Mouse (Mus musculus): ENCODE results near the gene Scand1. TPM values are rescaled to one million over a fixed set of nuclear protein-coding genes. Genes with fewer than 3 reads are reported as not detected.
A peak's percentile ranks its signal among the peaks of the same experiment; 100 is the strongest.

Scand1 gene
- total and polyA plus RNA-seq, 2 experiments from 2014 or later = 82.3 to 214 TPM

GRCm38 (mm10) chr2:156307261-156307660, 5.2 kb downstream of the Scand1 start:
- H3K9me3 ChIP-seq (replicated peaks; ENCODE audit: control insufficient read depth, low read length) = no peaks in the 10 kb centered on the region
- no peaks in the 10 kb centered on the region for H3K4me1 ChIP-seq (ENCODE audit: control insufficient read depth, insufficient read depth)
- ATAC-seq (ENCODE audit: insufficient read depth, low read depth) (no peak), DNase-seq (ENCODE audit: low spot score) (no peak)
- no peaks in the 10 kb centered on the region for H3K27me3 ChIP-seq (ENCODE audit: control insufficient read depth, insufficient read depth, low read length)
- 54% methylated on average over 5 of the region's 5 CpGs for WGBS
- no peak overlapping the region for H3K9ac ChIP-seq (replicated peaks; ENCODE audit: low read depth, low read length)
- H3K27ac ChIP-seq (ENCODE audit: low read depth) = no peak overlapping the region
- TF ChIP-seq EP300 (IDR thresholded peaks at IDR 0.05; ENCODE audit: low read depth) (no peak), CTCF (IDR thresholded peaks at IDR 0.05; ENCODE audit: low read depth) (peak; percentile 51)
- H3K4me3 ChIP-seq (ENCODE audit: low read depth, low read length) = no peak overlapping the region
- H3K4me2 ChIP-seq (ENCODE audit: low read depth, low read length) = no peak overlapping the region
- H3K36me3 ChIP-seq (replicated peaks; ENCODE audit: control insufficient read depth, insufficient read depth, low read length) = peaks cover 30% of the 10 kb centered on the region

GRCm38 (mm10) chr2:156305818-156306217, 6.7 kb downstream of the Scand1 start:
- DNase-seq (ENCODE audit: low spot score) = peak; percentile 21
- WGBS = 71% methylated on average over 2 of the region's 2 CpGs
- H3K36me3 ChIP-seq (replicated peaks; ENCODE audit: control insufficient read depth, insufficient read depth, low read length) = peaks cover 39% of the 10 kb centered on the region

DNA sequence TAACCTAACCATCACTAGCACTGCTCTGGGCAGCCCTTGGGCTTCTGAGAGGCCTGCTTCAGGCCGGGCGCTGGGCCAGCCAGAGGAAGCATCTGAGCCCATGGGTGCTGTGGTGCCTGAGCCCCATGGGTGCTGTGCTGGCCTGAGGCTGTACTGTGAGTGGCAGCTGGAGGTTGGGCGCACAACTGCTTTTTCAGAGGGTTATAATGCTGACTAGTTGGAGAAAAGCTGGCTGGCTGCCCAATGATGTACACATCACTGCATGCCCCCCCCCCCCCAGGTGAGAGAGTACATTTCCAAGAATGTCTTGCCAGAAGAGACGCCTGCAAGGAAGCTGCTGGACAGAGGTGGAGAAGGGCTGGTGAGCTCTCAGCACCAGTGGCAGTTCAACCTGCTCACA, 8.2 kb downstream of the Scand1 start:
- Histone ChIP-seq H3K9ac (replicated peaks; ENCODE audit: low read depth, low read length) (no peak overlapping the region), H3K4me1 (ENCODE audit: control insufficient read depth, insufficient read depth) (no peaks in the 10 kb centered on the region), H3K27ac (ENCODE audit: low read depth) (no peak overlapping the region), H3K27me3 (ENCODE audit: control insufficient read depth, insufficient read depth, low read length) (no peaks in the 10 kb centered on the region), H3K4me2 (ENCODE audit: low read depth, low read length) (no peak overlapping the region), H3K4me3 (ENCODE audit: low read depth, low read length) (no peak overlapping the region), H3K36me3 (replicated peaks; ENCODE audit: control insufficient read depth, insufficient read depth, low read length) (peaks cover 43% of the 10 kb centered on the region), H3K9me3 (replicated peaks; ENCODE audit: control insufficient read depth, low read length) (no peaks in the 10 kb centered on the region)
- TF ChIP-seq CTCF (IDR thresholded peaks at IDR 0.05; ENCODE audit: low read depth) (no peak), EP300 (IDR thresholded peaks at IDR 0.05; ENCODE audit: low read depth) (no peak)
- 91% methylated on average over 4 of the region's 4 CpGs for WGBS
- no peak for DNase-seq (ENCODE audit: low spot score)
- ATAC-seq (ENCODE audit: insufficient read depth, low read depth) = no peak

More at GRCm38 (mm10) chr2:156305818-156306217, 6.7 kb downstream of the Scand1 start:
- peak; percentile 36; the same call in 1 of the 2 replicates for ATAC-seq (ENCODE audit: insufficient read depth, low read depth)
- no peak overlapping the region for H3K4me2 ChIP-seq (ENCODE audit: low read depth, low read length)
- no peak overlapping the region for H3K9ac ChIP-seq (replicated peaks; ENCODE audit: low read depth, low read length)
- H3K27ac ChIP-seq (ENCODE audit: low read depth) = no peak overlapping the region
- no peaks in the 10 kb centered on the region for H3K4me1 ChIP-seq (ENCODE audit: control insufficient read depth, insufficient read depth)
- H3K4me3 ChIP-seq (ENCODE audit: low read depth, low read length) = no peak overlapping the region
- H3K27me3 ChIP-seq (ENCODE audit: control insufficient read depth, insufficient read depth, low read length) = no peaks in the 10 kb centered on the region
- TF ChIP-seq EP300 (IDR thresholded peaks at IDR 0.05; ENCODE audit: low read depth) = no peak
- peak; percentile 57 for TF ChIP-seq CTCF (IDR thresholded peaks at IDR 0.05; ENCODE audit: low read depth)
- no peaks in the 10 kb centered on the region for H3K9me3 ChIP-seq (replicated peaks; ENCODE audit: control insufficient read depth, low read length)

GRCm38 (mm10) chr2:156302063-156302462, 10.4 kb downstream of the Scand1 start:
- Histone ChIP-seq H3K9ac (replicated peaks; ENCODE audit: low read depth, low read length) (no peak overlapping the region), H3K9me3 (replicated peaks; ENCODE audit: control insufficient read depth, low read length) (no peaks in the 10 kb centered on the region), H3K4me1 (ENCODE audit: control insufficient read depth, insufficient read depth) (no peaks in the 10 kb centered on the region), H3K36me3 (replicated peaks; ENCODE audit: control insufficient read depth, insufficient read depth, low read length) (peaks cover 60% of the 10 kb centered on the region), H3K4me2 (ENCODE audit: low read depth, low read length) (no peak overlapping the region), H3K27ac (ENCODE audit: low read depth) (no peak overlapping the region), H3K27me3 (ENCODE audit: control insufficient read depth, insufficient read depth, low read length) (no peaks in the 10 kb centered on the region), H3K4me3 (ENCODE audit: low read depth, low read length) (no peak overlapping the region)
- TF ChIP-seq CTCF (IDR thresholded peaks at IDR 0.05; ENCODE audit: low read depth) (no peak), EP300 (IDR thresholded peaks at IDR 0.05; ENCODE audit: low read depth) (no peak)
- WGBS = 85% methylated on average over 4 of the region's 4 CpGs
- DNase-seq (ENCODE audit: low spot score) (no peak), ATAC-seq (ENCODE audit: insufficient read depth, low read depth) (no peak)

- H3K4me1 ChIP-seq (ENCODE audit: control insufficient read depth, insufficient read depth) = no peaks in the 10 kb centered on the region
- DNase-seq (ENCODE audit: low spot score) (no peak), ATAC-seq (ENCODE audit: insufficient read depth, low read depth) (no peak)
- H3K9ac ChIP-seq (replicated peaks; ENCODE audit: low read depth, low read length) = no peak overlapping the region
- no peaks in the 10 kb centered on the region for H3K9me3 ChIP-seq (replicated peaks; ENCODE audit: control insufficient read depth, low read length)
- H3K4me3 ChIP-seq (ENCODE audit: low read depth, low read length) = no peak overlapping the region
- H3K36me3 ChIP-seq (replicated peaks; ENCODE audit: control insufficient read depth, insufficient read depth, low read length) = peaks cover 71% of the 10 kb centered on the region
- no peak overlapping the region for H3K4me2 ChIP-seq (ENCODE audit: low read depth, low read length)
- TF ChIP-seq EP300 (IDR thresholded peaks at IDR 0.05; ENCODE audit: low read depth) (no peak), CTCF (IDR thresholded peaks at IDR 0.05; ENCODE audit: low read depth) (no peak)
- H3K27me3 ChIP-seq (ENCODE audit: control insufficient read depth, insufficient read depth, low read length) = no peaks in the 10 kb centered on the region
- WGBS = 69% methylated on average over 7 of the region's 7 CpGs
- no peak overlapping the region for H3K27ac ChIP-seq (ENCODE audit: low read depth)
Observed at GRCm38 (mm10) chr2:156298458-156298857, 14.0 kb downstream of the Scand1 start.

DNA sequence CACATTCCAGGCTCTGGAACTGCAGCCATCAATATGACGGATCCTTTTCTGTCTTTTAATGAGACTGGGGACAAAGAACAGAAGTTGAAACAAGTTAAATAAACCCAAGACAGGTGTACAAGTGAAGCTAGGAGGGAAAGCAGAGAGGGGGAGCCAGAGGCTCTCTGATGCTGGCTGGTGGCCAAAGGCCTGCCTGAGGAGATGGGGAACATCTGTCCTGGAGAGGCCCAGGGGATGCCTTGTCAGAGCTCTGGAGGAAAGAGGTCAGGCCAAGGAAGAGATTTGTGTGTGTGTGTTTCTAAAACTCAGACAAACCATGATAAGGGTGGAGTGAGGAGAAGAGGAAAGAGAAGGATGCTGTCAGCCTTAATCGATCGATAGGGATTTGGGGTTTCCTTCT, 14.9 kb downstream of the Scand1 start:
- no peak for ATAC-seq (ENCODE audit: insufficient read depth, low read depth)

More for the DNA sequence above, 14.9 kb downstream of the Scand1 start:
- H3K4me1 ChIP-seq (ENCODE audit: control insufficient read depth, insufficient read depth) = no peaks in the 10 kb centered on the region
- no peak overlapping the region for H3K4me3 ChIP-seq (ENCODE audit: low read depth, low read length)
- 64% methylated on average over 3 of the region's 3 CpGs for WGBS
- H3K36me3 ChIP-seq (replicated peaks; ENCODE audit: control insufficient read depth, insufficient read depth, low read length) = peaks cover 72% of the 10 kb centered on the region
- H3K27me3 ChIP-seq (ENCODE audit: control insufficient read depth, insufficient read depth, low read length) = no peaks in the 10 kb centered on the region
- no peak overlapping the region for H3K27ac ChIP-seq (ENCODE audit: low read depth)
- no peaks in the 10 kb centered on the region for H3K9me3 ChIP-seq (replicated peaks; ENCODE audit: control insufficient read depth, low read length)
- H3K4me2 ChIP-seq (ENCODE audit: low read depth, low read length) = no peak overlapping the region
- peak; percentile 34 for DNase-seq (ENCODE audit: low spot score)
- no peak overlapping the region for H3K9ac ChIP-seq (replicated peaks; ENCODE audit: low read depth, low read length)
- TF ChIP-seq CTCF (IDR thresholded peaks at IDR 0.05; ENCODE audit: low read depth) = no peak
- no peak for TF ChIP-seq EP300 (IDR thresholded peaks at IDR 0.05; ENCODE audit: low read depth)
